Mouse (Mus musculus) heart, adult 2 months (tissue): ENCODE measurements around the gene Keg1. TPM values are rescaled to one million over a fixed set of nuclear protein-coding genes. Genes with fewer than 3 reads are reported as not detected.
"Not testable (repeated sequence)": the region's sequence is repeated elsewhere in the genome, so short reads cannot be mapped to it uniquely, and the experiment has no call there.

Source experiments
- DNase-seq, 2 experiments: peaks; one replicate each; pipeline ENCODE4 v3.0.0; 2021
- H3K27ac ChIP-seq: fragments of 200-600 bp; 2 replicates; pipeline ENCODE4 v1.8.1; 2022
- H3K27me3 ChIP-seq: fragments of 200-500 bp; 2 replicates; pipeline ENCODE4 v1.6.1; 2012; ENCODE audit warnings: mild to moderate bottlenecking, low read length, inconsistent platforms, mixed read lengths; ENCODE audit not compliant: control insufficient read depth, insufficient read depth
- H3K36me3 ChIP-seq: fragments of 200-500 bp; 2 replicates; pipeline ENCODE4 v1.6.1; 2012; ENCODE audit warnings: low read length, inconsistent platforms; ENCODE audit not compliant: control insufficient read depth, insufficient read depth
- H3K4me1 ChIP-seq: fragments of 200-500 bp; 2 replicates; pipeline ENCODE4 v1.6.1; 2011; ENCODE audit warnings: low read length; ENCODE audit not compliant: control insufficient read depth, insufficient read depth
- H3K4me3 ChIP-seq: fragments of 200-600 bp; 2 replicates; pipeline ENCODE4 v1.8.1; 2022
- H3K79me2 ChIP-seq: fragments of 200-500 bp; replicated peaks from 2 replicates; pipeline ENCODE4 v1.6.1; 2012; ENCODE audit warnings: mild to moderate bottlenecking, inconsistent platforms, low read length, moderate library complexity, mixed read lengths; ENCODE audit not compliant: control insufficient read depth, insufficient read depth
- H3K9ac ChIP-seq: fragments of 200-500 bp; 2 replicates; pipeline ENCODE4 v1.6.1; 2012; ENCODE audit warnings: low read depth, mild to moderate bottlenecking, control low read depth, inconsistent platforms, low read length, mixed read lengths
- CTCF ChIP-seq: fragments of 200-600 bp; IDR thresholded peaks from 2 replicates; pipeline ENCODE4 v1.8.1; 2022; ENCODE audit warnings: antibody characterized with exemption, mild to moderate bottlenecking, moderate library complexity
- EP300 ChIP-seq: fragments of 200-500 bp; IDR thresholded peaks from 2 replicates; pipeline ENCODE4 v1.6.1; 2011; ENCODE audit warnings: low read depth, low read length, control low read depth; ENCODE audit not compliant: insufficient read depth
- POLR2A ChIP-seq: fragments of 200-500 bp; IDR thresholded peaks from 2 replicates; pipeline ENCODE4 v1.6.1; 2011; ENCODE audit warnings: mild to moderate bottlenecking, low read depth, low read length, control low read depth; ENCODE audit not compliant: insufficient read depth
- WGBS: fragments of 180-500 bp; shearing (Covaris S2); methylation state at CpG from one replicate; pipeline ENCODE4 v1.1.7; 2018; 5-methylcytosine and 5-hydroxymethylcytosine counted together
- intact Hi-C: fragments of 180-260 bp; cut with DNase I; formaldehyde crosslinking; loops from one replicate; pipeline ENCODE4 v1.15.1; 2025
- polyA plus RNA-seq: library from polyadenylated mRNA; depleted of rRNA; stranded (reverse); fragments of >200 nt; gene quantifications from 2 replicates; pipeline ENCODE4 v1.2.3, GENCODE M21; 2012
- total RNA-seq, 2 experiments: library from RNA; stranded (reverse); gene quantifications; 2 replicates each; pipeline ENCODE4 v1.2.3; 2021

Gene Keg1
- total and polyA plus RNA-seq, 3 experiments: 0.10 TPM; not detected in 2

DNA sequence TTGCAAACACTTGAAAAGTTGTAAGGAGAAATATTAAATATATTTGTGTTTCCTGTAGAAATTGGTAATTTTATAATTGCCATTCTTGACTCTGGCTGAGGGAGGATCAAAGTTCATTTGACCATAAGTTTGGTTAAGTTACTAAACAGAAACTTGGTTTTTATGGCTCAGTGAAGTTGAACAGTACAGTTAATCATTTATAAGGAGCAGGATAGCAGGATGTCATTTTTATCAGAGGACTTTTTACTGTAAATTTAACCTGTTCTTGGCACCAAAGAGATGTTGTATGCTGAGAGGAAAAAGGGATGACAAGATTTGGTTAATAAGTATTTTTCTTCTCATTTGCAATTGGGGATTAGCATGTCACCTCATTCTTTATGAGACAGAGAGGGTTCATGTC lies 10.9 kb upstream of the Keg1 start:
- TF ChIP-seq EP300: no peak
- TF ChIP-seq CTCF: no peak
- TF ChIP-seq POLR2A: no peak
- H3K9ac ChIP-seq: no peak overlapping the region
- H3K27ac ChIP-seq: no peak overlapping the region
- H3K36me3 ChIP-seq: no peaks in the 10 kb centered on the region
- H3K4me3 ChIP-seq: no peak overlapping the region
- no peaks in the 10 kb centered on the region for H3K27me3 ChIP-seq
- H3K4me1 ChIP-seq: no peaks in the 10 kb centered on the region
- no peaks in the 10 kb centered on the region for H3K79me2 ChIP-seq
- intact Hi-C loops: no loop called here
- no peak for DNase-seq

DNA sequence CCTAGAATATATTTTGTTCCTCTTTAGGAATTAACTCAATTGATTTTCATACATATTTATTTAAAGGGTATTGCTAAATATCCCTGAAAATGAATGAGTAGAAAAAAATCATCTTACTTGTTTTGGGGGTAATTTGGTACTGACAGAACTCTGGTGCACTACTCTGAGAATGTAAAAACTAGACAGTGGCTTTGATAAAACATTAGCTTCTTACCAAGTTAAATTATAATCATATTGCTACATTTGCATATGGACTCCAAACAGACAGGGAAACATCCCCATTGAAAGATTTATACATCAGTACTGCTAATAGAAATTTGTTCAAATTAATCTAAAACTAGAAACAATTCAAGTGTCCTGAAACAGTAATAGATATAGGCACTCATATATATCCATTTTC lies 10.4 kb upstream of the Keg1 start:
- intact Hi-C loops: no loop called here
- Histone ChIP-seq H3K4me1 (no peaks in the 10 kb centered on the region), H3K27ac (no peak overlapping the region), H3K36me3 (no peaks in the 10 kb centered on the region), H3K79me2 (no peaks in the 10 kb centered on the region), H3K4me3 (no peak overlapping the region), H3K27me3 (no peaks in the 10 kb centered on the region), H3K9ac (no peak overlapping the region)
- no peak for DNase-seq
- TF ChIP-seq EP300 (no peak), CTCF (no peak), POLR2A (no peak)

DNA sequence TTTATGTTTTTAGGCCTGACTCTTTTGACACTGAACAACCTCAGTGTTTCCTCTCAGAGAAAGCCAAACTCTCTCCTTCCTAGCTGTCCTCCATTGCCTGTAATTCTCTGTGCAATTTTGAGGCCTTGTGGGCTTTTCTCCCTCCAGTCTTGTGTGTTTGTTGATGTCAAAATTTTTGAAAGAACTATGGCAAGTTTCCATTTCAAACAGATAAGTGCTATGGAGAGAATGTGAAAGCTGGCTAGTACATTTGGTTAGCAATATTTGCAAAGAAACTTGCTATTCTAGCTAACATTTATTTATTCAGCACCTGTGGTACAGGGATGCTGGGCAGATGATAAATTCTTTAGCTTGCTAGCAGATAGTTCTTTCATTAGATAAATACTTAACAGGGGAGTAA lies 635 bp downstream of the Keg1 start:
- H3K4me1 ChIP-seq: no peaks in the 10 kb centered on the region
- no peak overlapping the region for H3K4me3 ChIP-seq
- H3K27me3 ChIP-seq: no peaks in the 10 kb centered on the region

DNA sequence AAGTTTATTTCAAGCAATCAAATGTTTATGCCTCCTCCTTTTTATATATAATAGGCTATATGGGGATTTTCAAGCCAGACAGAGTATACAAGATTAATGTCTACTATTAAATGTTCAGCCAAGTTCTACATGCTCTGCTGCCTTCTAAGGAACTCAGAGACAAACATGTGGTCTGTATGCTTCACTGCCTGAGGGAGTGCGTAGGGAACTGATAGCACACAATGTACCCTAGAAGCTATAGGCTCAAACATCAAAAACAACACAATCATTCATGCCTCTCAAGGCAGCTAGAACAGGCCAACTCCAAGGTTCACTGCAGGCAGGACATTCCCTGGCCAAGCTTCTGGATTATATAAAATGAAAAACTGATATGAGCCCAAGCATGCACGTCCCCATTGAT lies 12.9 kb downstream of the Keg1 start:
- no peak overlapping the region for H3K4me3 ChIP-seq
- H3K4me1 ChIP-seq: no peaks in the 10 kb centered on the region
- TF ChIP-seq EP300 (no peak), POLR2A (no peak), CTCF (no peak)
- WGBS: 68% methylated on average over 2 of the region's 2 CpGs
- H3K36me3 ChIP-seq: no peaks in the 10 kb centered on the region
- H3K79me2 ChIP-seq: no peaks in the 10 kb centered on the region
- intact Hi-C loops: no loop called here
- no peak overlapping the region for H3K9ac ChIP-seq
- H3K27me3 ChIP-seq: no peaks in the 10 kb centered on the region
- no peak overlapping the region for H3K27ac ChIP-seq
- no peak for DNase-seq

More for the DNA sequence above, 635 bp downstream of the Keg1 start:
- intact Hi-C loops: no loop called here
- H3K79me2 ChIP-seq: no peaks in the 10 kb centered on the region
- no peaks in the 10 kb centered on the region for H3K36me3 ChIP-seq
- no peak for DNase-seq
- H3K27ac ChIP-seq: no peak overlapping the region
- TF ChIP-seq EP300 (no peak), CTCF (no peak), POLR2A (no peak)
- no peak overlapping the region for H3K9ac ChIP-seq

DNA sequence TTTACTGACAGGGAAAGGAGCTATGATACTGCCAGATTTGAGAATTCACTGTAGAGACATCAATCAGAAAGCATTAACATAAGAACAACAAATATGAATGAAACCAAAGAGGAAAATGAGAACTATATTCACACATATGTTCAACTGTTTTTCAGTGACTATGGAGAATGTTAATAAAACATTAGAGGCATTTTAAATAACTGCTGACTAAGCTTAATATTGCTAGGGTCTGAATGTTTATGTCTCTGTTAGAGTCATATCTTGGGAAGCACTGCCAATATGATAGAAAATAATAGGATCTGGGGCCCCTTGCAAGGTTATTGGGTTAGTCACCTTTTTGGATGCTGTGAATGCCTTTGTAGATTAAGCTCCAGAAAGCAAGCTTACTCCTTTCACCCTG lies 13.4 kb downstream of the Keg1 start:
- intact Hi-C loops: no loop called here
- Histone ChIP-seq H3K27ac (no peak overlapping the region), H3K4me3 (no peak overlapping the region), H3K4me1 (no peaks in the 10 kb centered on the region), H3K9ac (no peak overlapping the region), H3K36me3 (no peaks in the 10 kb centered on the region), H3K27me3 (no peaks in the 10 kb centered on the region), H3K79me2 (no peaks in the 10 kb centered on the region)
- no peak for TF ChIP-seq EP300
- no peak for DNase-seq

DNA sequence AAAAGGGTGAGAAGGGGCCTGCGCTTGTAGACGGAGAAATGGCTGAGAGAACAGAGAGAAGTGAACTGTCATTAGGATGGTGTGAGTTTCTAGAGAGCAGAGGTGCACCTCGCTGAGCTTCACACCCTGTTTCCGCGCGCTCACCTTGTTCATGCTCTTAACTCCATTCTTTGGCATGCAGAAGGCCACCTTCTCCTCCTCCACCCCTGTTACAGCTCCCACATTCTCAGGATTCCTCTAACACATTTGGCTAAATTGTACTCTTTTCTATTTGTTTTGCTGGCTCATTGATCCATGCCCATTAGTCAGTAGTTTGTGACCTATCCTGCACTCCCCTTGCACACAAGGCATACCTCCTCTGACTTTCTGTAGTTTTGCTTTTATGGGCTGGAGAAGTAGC lies 23.6 kb downstream of the Keg1 start:
- Histone ChIP-seq H3K27me3 (no peaks in the 10 kb centered on the region), H3K79me2 (no peaks in the 10 kb centered on the region), H3K9ac (no peak overlapping the region), H3K4me3 (no peak overlapping the region), H3K27ac (no peak overlapping the region), H3K36me3 (no peaks in the 10 kb centered on the region), H3K4me1 (no peaks in the 10 kb centered on the region)
- intact Hi-C loops: no loop called here
- WGBS: 79% methylated on average over 6 of the region's 6 CpGs
- no peak for DNase-seq
- TF ChIP-seq EP300: no peak
- no peak for TF ChIP-seq CTCF
- TF ChIP-seq POLR2A: no peak

DNA sequence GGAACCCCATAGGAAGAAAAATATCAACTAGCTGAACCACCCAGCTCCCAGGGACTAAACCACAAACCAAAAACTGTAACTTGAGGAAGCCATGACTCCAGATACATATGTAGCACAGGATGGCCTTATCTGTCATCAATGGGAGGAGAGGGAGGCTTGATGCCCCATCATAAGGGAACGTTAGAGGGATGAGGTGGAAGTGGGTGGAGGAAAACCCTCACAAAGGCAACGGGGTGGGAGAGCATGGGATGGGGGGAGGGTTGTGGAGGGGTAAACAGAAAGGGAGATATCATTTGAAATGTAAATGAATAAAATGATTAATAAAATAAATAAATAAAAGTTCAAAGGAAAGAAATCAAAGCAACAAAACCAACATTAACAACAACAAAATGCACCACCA lies 24.9 kb downstream of the Keg1 start:
- 30% methylated on average over 2 of the region's 2 CpGs for WGBS
- no peaks in the 10 kb centered on the region for H3K36me3 ChIP-seq
- H3K27me3 ChIP-seq: no peaks in the 10 kb centered on the region
- H3K4me1 ChIP-seq: no peaks in the 10 kb centered on the region
- no peak overlapping the region for H3K27ac ChIP-seq
- intact Hi-C loops: no loop called here
- H3K4me3 ChIP-seq: no peak overlapping the region
- no peak for DNase-seq
- H3K9ac ChIP-seq: no peak overlapping the region
- no peak for TF ChIP-seq EP300
- no peak for TF ChIP-seq POLR2A
- no peak for TF ChIP-seq CTCF
- no peaks in the 10 kb centered on the region for H3K79me2 ChIP-seq

DNA sequence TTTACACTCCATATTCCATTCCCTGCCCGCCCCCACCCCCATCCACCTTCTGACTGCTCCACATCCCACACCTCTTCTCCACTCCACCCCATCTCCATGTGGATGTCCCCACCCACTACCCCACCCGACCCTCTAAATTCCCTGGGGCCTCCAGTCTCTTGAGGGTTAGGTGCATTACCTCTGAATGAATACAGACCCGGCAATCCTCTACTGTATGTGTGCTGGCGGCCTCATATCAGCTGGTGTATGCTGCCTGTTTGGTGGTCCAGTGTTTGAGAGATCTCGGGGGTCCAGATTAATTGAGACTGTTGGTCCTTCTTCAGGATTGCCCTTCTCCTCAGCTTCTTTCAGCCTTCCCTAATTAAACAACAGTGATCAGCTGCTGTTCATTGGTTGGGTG lies 25.3 kb downstream of the Keg1 start:
- H3K4me3 ChIP-seq, DNase-seq, H3K4me1 ChIP-seq, intact Hi-C loops, H3K27ac ChIP-seq, H3K9ac ChIP-seq, H3K27me3 ChIP-seq, H3K36me3 ChIP-seq, H3K79me2 ChIP-seq: not testable (repeated sequence)
- WGBS: 85% methylated on average over 5 of the region's 5 CpGs

DNA sequence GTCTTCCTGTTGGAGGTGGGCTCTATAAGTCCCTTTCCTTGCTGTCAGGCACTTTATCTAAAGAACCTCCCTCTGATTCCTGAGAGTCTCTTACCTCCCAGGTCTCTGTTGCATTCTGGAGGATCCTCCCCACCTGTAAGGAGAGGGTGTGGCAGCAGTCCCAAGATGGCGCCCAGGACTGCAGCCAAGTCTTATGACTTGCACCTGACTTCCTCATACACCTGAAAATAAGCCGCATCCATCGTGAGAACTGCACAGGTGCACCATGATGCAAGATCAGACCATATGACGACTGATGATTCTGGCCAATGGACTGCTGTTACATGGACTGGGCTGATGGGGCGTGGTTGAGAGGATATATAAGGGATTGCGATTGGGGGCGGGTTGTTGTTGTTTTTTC lies 26.0 kb downstream of the Keg1 start:
- WGBS: 89% methylated on average over 7 of the region's 7 CpGs
- H3K36me3 ChIP-seq, H3K4me3 ChIP-seq, DNase-seq, H3K27me3 ChIP-seq, H3K9ac ChIP-seq, H3K79me2 ChIP-seq, intact Hi-C loops, H3K4me1 ChIP-seq, H3K27ac ChIP-seq: not testable (repeated sequence)
